Mouse (Mus musculus) MEL (cell line): Measurements from ENCODE around the gene Axin2. TPM values are rescaled to one million over a fixed set of nuclear protein-coding genes. Genes with fewer than 3 reads are reported as not detected.

Source experiments
- DNase-seq: peaks from one replicate; pipeline ENCODE4 v3.0.0; 2011; ENCODE audit warnings: low read depth, low spot score
- H3K27ac ChIP-seq: 2 replicates; pipeline ENCODE4 v1.5.1; 2012; ENCODE audit warnings: low read depth, mild to moderate bottlenecking, control low read depth, low read length, moderate library complexity; ENCODE audit not compliant: control insufficient read depth
- H3K27me3 ChIP-seq, 2 experiments: fragments of 150-350 bp in 1 of 2; sonication (generic) in 1 of 2; 2 replicates each; pipeline ENCODE4 v1.6.1; 2012; ENCODE audit warnings: low read length in 2 of 2, mild to moderate bottlenecking in 2 of 2, improper control_type of control experiment in 1 of 2, moderate library complexity in 1 of 2; ENCODE audit not compliant: insufficient read depth in 2 of 2, control insufficient read depth in 1 of 2
- H3K36me3 ChIP-seq, 2 experiments: 2 replicates each; pipeline ENCODE4 v1.6.1; 2012 to 2014; ENCODE audit warnings: low read length in 2 of 2, improper control_type of control experiment in 1 of 2, inconsistent platforms in 1 of 2, mild to moderate bottlenecking in 1 of 2; ENCODE audit not compliant: insufficient read depth in 2 of 2, control insufficient read depth in 1 of 2
- H3K4me1 ChIP-seq, 2 experiments: fragments of 150-350 bp in 1 of 2; sonication (generic) in 1 of 2; 2 replicates each; pipeline ENCODE4 v1.6.1; 2012; ENCODE audit warnings: low read length in 2 of 2, improper control_type of control experiment in 1 of 2, mild to moderate bottlenecking in 1 of 2; ENCODE audit not compliant: insufficient read depth in 2 of 2, control insufficient read depth in 1 of 2
- H3K4me3 ChIP-seq, 2 experiments: fragments of 150-350 bp in 1 of 2; sonication (generic) in 1 of 2; 2 replicates each; pipeline ENCODE4 v1.5.1; 2012; ENCODE audit warnings: low read depth in 2 of 2, low read length in 2 of 2, mild to moderate bottlenecking in 2 of 2, moderate library complexity in 2 of 2, control low read depth in 1 of 2, improper control_type of control experiment in 1 of 2; ENCODE audit not compliant: control insufficient read depth in 1 of 2, insufficient read depth in 1 of 2
- H3K79me2 ChIP-seq: 2 replicates; pipeline ENCODE4 v1.6.1; 2012; ENCODE audit warnings: mild to moderate bottlenecking, low read length, moderate library complexity; ENCODE audit not compliant: control insufficient read depth, poor library complexity, insufficient read depth
- H3K9ac ChIP-seq: 2 replicates; pipeline ENCODE4 v1.6.1; 2012; ENCODE audit warnings: low read depth, mild to moderate bottlenecking, control low read depth, low read length, moderate library complexity; ENCODE audit not compliant: control insufficient read depth, poor library complexity, severe bottlenecking
- H3K9me3 ChIP-seq: fragments of 150-350 bp; sonication (generic); replicated peaks from 2 replicates; pipeline ENCODE4 v1.6.1; 2012; ENCODE audit warnings: mild to moderate bottlenecking, low read length, improper control_type of control experiment, moderate library complexity; ENCODE audit not compliant: insufficient read depth
- BHLHE40 ChIP-seq: IDR thresholded peaks from 2 replicates; pipeline ENCODE4 v1.6.1; 2012; ENCODE audit warnings: low read depth, mild to moderate bottlenecking, inconsistent platforms, low read length, improper control_type of control experiment, borderline replicate concordance
- CHD1 ChIP-seq: IDR thresholded peaks from 2 replicates; pipeline ENCODE4 v1.6.1; 2012; ENCODE audit warnings: low read depth, mild to moderate bottlenecking, inconsistent platforms, low read length, improper control_type of control experiment
- E2F4 ChIP-seq: IDR thresholded peaks from 2 replicates; pipeline ENCODE4 v1.6.1; 2011; ENCODE audit warnings: low read depth, low read length, improper control_type of control experiment, borderline replicate concordance
- EP300 ChIP-seq, 2 experiments: IDR thresholded peaks; 2 replicates each; pipeline ENCODE4 v1.6.1; 2011; ENCODE audit warnings: improper control_type of control experiment in 2 of 2, low read length in 2 of 2, low read depth in 1 of 2, mild to moderate bottlenecking in 1 of 2
- GABPA ChIP-seq: IDR thresholded peaks from 2 replicates; pipeline ENCODE4 v1.6.1; 2012; ENCODE audit warnings: low read depth, mild to moderate bottlenecking, inconsistent platforms, low read length, improper control_type of control experiment, moderate library complexity
- HCFC1 ChIP-seq: IDR thresholded peaks from 2 replicates; pipeline ENCODE4 v1.6.1; 2012; ENCODE audit warnings: low read depth, mild to moderate bottlenecking, inconsistent platforms, low read length, improper control_type of control experiment, moderate library complexity
- KAT2A ChIP-seq: conservative IDR thresholded peaks from 2 replicates; pipeline ENCODE4 v1.6.1; 2012; ENCODE audit warnings: low read depth, low read length, improper control_type of control experiment, inconsistent platforms
- MAFK ChIP-seq: IDR thresholded peaks from 2 replicates; pipeline ENCODE4 v1.6.1; 2011; ENCODE audit warnings: low read depth, mild to moderate bottlenecking, low read length, improper control_type of control experiment, borderline replicate concordance
- MAZ ChIP-seq: IDR thresholded peaks from 2 replicates; pipeline ENCODE4 v1.6.1; 2012; ENCODE audit warnings: low read depth, mild to moderate bottlenecking, inconsistent platforms, low read length, improper control_type of control experiment
- MEF2A ChIP-seq: IDR thresholded peaks from 2 replicates; pipeline ENCODE4 v1.6.1; 2014; ENCODE audit warnings: low read depth, mild to moderate bottlenecking, inconsistent platforms, low read length, improper control_type of control experiment; ENCODE audit not compliant: poor library complexity, insufficient replicate concordance, severe bottlenecking; ENCODE audit errors: extremely low read depth
- NELFE ChIP-seq: IDR thresholded peaks from 2 replicates; pipeline ENCODE4 v1.6.1; 2011; ENCODE audit warnings: low read depth, low read length, improper control_type of control experiment
- NRF1 ChIP-seq: IDR thresholded peaks from 2 replicates; pipeline ENCODE4 v1.6.1; 2014; ENCODE audit warnings: low read depth, mild to moderate bottlenecking, inconsistent platforms, low read length, improper control_type of control experiment, moderate library complexity; ENCODE audit not compliant: poor library complexity, insufficient read depth, severe bottlenecking
- POLR2A ChIP-seq, 2 experiments: IDR thresholded peaks; 2 replicates each; pipeline ENCODE4 v1.6.1; 2011 to 2012; ENCODE audit warnings: low read length in 2 of 2, mild to moderate bottlenecking in 2 of 2, control low read depth in 1 of 2, improper control_type of control experiment in 1 of 2, low read depth in 1 of 2, moderate library complexity in 1 of 2; ENCODE audit not compliant: control insufficient read depth in 1 of 2, insufficient read depth in 1 of 2, poor library complexity in 1 of 2
- POLR2AphosphoS5 ChIP-seq: IDR thresholded peaks from 2 replicates; pipeline ENCODE4 v1.6.1; 2012; ENCODE audit warnings: low read depth, borderline replicate concordance, mild to moderate bottlenecking, inconsistent platforms, low read length, moderate library complexity, mixed read lengths
- RAD21 ChIP-seq: IDR thresholded peaks from 2 replicates; pipeline ENCODE4 v1.6.1; 2011; ENCODE audit warnings: mild to moderate bottlenecking, low read depth, low read length, improper control_type of control experiment
- SIN3A ChIP-seq: IDR thresholded peaks from 2 replicates; pipeline ENCODE4 v1.6.1; 2012; ENCODE audit warnings: low read length, improper control_type of control experiment, inconsistent platforms
- TAL1 ChIP-seq: IDR thresholded peaks from 2 replicates; pipeline ENCODE4 v1.6.1; 2012; ENCODE audit warnings: mild to moderate bottlenecking, inconsistent platforms, low read length, moderate library complexity, mixed read lengths
- TBP ChIP-seq: IDR thresholded peaks from 2 replicates; pipeline ENCODE4 v1.8.0; 2011; ENCODE audit warnings: low read depth, low read length, improper control_type of control experiment
- USF1 ChIP-seq: IDR thresholded peaks from 2 replicates; pipeline ENCODE4 v1.6.1; 2014; ENCODE audit warnings: low read depth, mild to moderate bottlenecking, inconsistent platforms, low read length, improper control_type of control experiment, moderate library complexity
- ZKSCAN1 ChIP-seq: IDR thresholded peaks from 2 replicates; pipeline ENCODE4 v1.6.1; 2012; ENCODE audit warnings: low read depth, mild to moderate bottlenecking, inconsistent platforms, low read length, improper control_type of control experiment, moderate library complexity
- ZNF384 ChIP-seq: IDR thresholded peaks from 2 replicates; pipeline ENCODE4 v1.6.1; 2012; ENCODE audit warnings: low read depth, mild to moderate bottlenecking, inconsistent platforms, low read length, improper control_type of control experiment
- polyA plus RNA-seq, 2 experiments: library from polyadenylated mRNA; stranded (reverse) in 1 of 2; unstranded in 1 of 2; fragments of >175 nt in 1 of 2; fragments of >200 nt in 1 of 2; gene quantifications; 2 replicates each; pipeline versions ENCODE4 v1.2.1 to v1.2.4; 2012; ENCODE audit warnings: low replicate concordance in 2 of 2, low read depth in 1 of 2; ENCODE audit not compliant: insufficient read length in 2 of 2, insufficient read depth in 1 of 2, missing spikeins in 1 of 2
- total RNA-seq: library from RNA; depleted of rRNA; stranded (reverse); fragments of 300-350 nt; gene quantifications from 2 replicates; pipeline ENCODE4 v1.2.3, GENCODE M21; 2012

Gene Axin2
- total and polyA plus RNA-seq, 3 experiments, result not detected

DNA sequence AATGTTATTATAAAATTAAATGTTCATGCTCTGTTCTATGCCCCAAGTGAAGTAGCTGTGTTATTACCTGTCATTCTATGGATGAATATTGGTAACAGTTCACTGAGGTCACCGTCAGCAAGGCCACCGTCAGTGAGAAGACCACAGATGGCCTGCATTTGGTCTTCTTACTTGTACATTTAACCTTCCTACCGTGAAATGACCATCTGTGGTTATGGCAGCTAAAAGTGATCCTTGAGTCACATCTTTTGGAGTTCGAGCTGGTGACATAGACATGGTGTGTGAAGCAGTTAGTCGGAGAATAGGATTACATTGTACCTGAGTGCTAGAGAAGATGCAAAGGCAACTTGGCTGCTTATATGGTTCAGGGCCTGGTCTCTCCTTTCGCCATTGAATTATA, 68.1 kb downstream of the Axin2 start:
- no peaks in the 10 kb centered on the region for H3K79me2 ChIP-seq
- no peak overlapping the region for H3K9ac ChIP-seq
- no peaks in the 10 kb centered on the region for H3K36me3 ChIP-seq
- H3K27me3 ChIP-seq, result no peaks in the 10 kb centered on the region
- H3K9me3 ChIP-seq, result no peaks in the 10 kb centered on the region
- no peaks in the 10 kb centered on the region for H3K4me1 ChIP-seq
- DNase-seq, result no peak
- no peak for TF ChIP-seq GABPA
- TF ChIP-seq RAD21, result no peak
- no peak for TF ChIP-seq SIN3A
- TF ChIP-seq POLR2AphosphoS5, result no peak
- TF ChIP-seq ZKSCAN1, result no peak
- no peak for TF ChIP-seq TAL1
- TF ChIP-seq MAZ, result no peak
- TF ChIP-seq NELFE, result no peak
- H3K4me3 ChIP-seq, result no peak overlapping the region
- no peak overlapping the region for H3K27ac ChIP-seq

DNA sequence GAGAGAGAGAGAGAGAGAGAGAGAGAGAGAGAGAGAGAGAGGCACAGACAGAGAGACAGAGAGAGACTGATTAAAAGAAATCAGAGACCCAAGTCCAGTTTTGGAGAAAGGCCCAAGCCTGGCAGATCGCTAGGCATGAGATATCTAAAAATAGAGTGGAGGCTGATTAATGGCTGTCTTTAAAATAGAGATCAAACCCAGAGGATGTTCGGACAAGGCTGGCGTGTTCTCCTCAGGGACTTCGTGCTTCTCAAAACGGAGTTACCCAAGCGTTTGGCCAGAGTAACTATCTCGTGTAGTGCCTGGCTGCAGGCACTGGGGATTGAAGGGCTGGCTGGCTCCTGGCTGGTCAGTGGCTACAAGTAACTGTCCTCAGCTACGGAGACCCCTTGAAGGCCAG, 69.8 kb downstream of the Axin2 start:
- TF ChIP-seq KAT2A (no peak), RAD21 (no peak), NRF1 (no peak), MEF2A (no peak), MAZ (no peak), ZNF384 (no peak), E2F4 (no peak), TBP (no peak), POLR2A (IDR thresholded peaks at IDR 0.05; ENCODE audit: control insufficient read depth in 1 of 2, insufficient read depth in 1 of 2, low read depth in 1 of 2, low read length in 2 of 2, poor library complexity in 1 of 2) (no peak), USF1 (no peak), BHLHE40 (no peak), MAFK (no peak), EP300 (IDR thresholded peaks at IDR 0.05; ENCODE audit: low read depth in 1 of 2, low read length in 2 of 2) (no peak), CHD1 (no peak), HCFC1 (no peak)
- Histone ChIP-seq H3K27me3 (no peaks in the 10 kb centered on the region), H3K27ac (no peak overlapping the region), H3K9me3 (no peaks in the 10 kb centered on the region), H3K79me2 (no peaks in the 10 kb centered on the region), H3K36me3 (no peaks in the 10 kb centered on the region), H3K4me1 (no peaks in the 10 kb centered on the region), H3K4me3 (no peak overlapping the region), H3K9ac (no peak overlapping the region)
- DNase-seq, result no peak
